Mouse (Mus musculus) intestine, embryonic 15.5 days (tissue): ENCODE measurements around the gene Cbfa2t3. TPM values are rescaled to one million over a fixed set of nuclear protein-coding genes. Genes with fewer than 3 reads are reported as not detected.

Experiments
- ATAC-seq: fragments of 200-750 bp; cut with Nextera tagmentation; 2 replicates; pipeline ENCODE4 v1.8.0; 2017; ENCODE audit warnings: moderate TSS enrichment, moderate library complexity
- H3K27ac ChIP-seq: fragments of 300-500 bp; sonication (generic); 2 replicates; pipeline ENCODE4 v1.5.1; 2015; ENCODE audit warnings: mild to moderate bottlenecking, inconsistent platforms
- H3K27me3 ChIP-seq: fragments of 300-500 bp; sonication (generic); replicated peaks from 2 replicates; pipeline ENCODE4 v1.6.1; 2015; ENCODE audit warnings: inconsistent platforms
- H3K36me3 ChIP-seq: fragments of 300-500 bp; sonication (generic); 2 replicates; pipeline ENCODE4 v1.6.1; 2015; ENCODE audit warnings: inconsistent platforms
- H3K4me1 ChIP-seq: fragments of 300-500 bp; sonication (generic); replicated peaks from 2 replicates; pipeline ENCODE4 v1.6.1; 2015; ENCODE audit warnings: inconsistent platforms
- H3K4me2 ChIP-seq: fragments of 300-500 bp; sonication (generic); replicated peaks from 2 replicates; pipeline ENCODE4 v1.6.1; 2015; ENCODE audit warnings: mild to moderate bottlenecking, inconsistent platforms
- H3K4me3 ChIP-seq: fragments of 300-500 bp; sonication (generic); replicated peaks from 2 replicates; pipeline ENCODE4 v1.5.1; 2015; ENCODE audit warnings: inconsistent platforms
- H3K9ac ChIP-seq: fragments of 300-500 bp; sonication (generic); 2 replicates; pipeline ENCODE4 v1.6.1; 2015; ENCODE audit warnings: inconsistent platforms
- H3K9me3 ChIP-seq: fragments of 300-500 bp; sonication (generic); 2 replicates; pipeline ENCODE4 v1.6.1; 2016; ENCODE audit warnings: inconsistent platforms
- WGBS: fragments of 180-500 bp; shearing (Covaris S2); methylation state at CpG from one replicate; pipeline ENCODE4 v1.1.7; 2015; 5-methylcytosine and 5-hydroxymethylcytosine counted together
- polyA plus RNA-seq: library from polyadenylated mRNA; unstranded; fragments of >200 nt; fragmentation: Nextera tagmentation; extraction: Ambion mirVana; gene quantifications from 2 replicates; pipeline ENCODE4 v1.2.1, GENCODE M21; 2015

Gene Cbfa2t3
- polyA plus RNA-seq, 1 experiment from 2014 or later: 4.6 TPM

DNA sequence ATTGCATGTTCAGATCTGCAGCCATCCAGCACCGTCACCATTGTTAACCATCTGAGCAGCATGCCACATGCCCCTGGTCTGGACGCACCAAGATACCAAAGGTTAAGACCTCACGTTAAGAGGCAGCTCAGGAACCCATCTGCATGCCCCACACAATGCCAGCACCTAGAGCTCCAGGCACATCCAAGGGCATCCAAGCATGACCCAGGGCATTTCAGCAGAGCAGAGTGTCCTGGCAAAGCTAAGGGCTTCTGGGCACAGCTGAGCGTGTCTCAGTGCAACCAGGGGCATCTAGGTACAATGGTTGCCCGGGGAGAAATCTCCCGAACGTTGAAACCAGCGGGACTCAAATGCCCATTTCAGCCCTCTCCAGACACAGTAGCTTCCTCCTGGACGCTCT is 98.2 kb downstream of the Cbfa2t3 start:
- ATAC-seq: no peak
- H3K9me3 ChIP-seq: no peaks in the 10 kb centered on the region
- H3K9ac ChIP-seq: no peak overlapping the region
- no peaks in the 10 kb centered on the region for H3K4me1 ChIP-seq
- no peak overlapping the region for H3K27ac ChIP-seq
- no peak overlapping the region for H3K4me2 ChIP-seq
- no peaks in the 10 kb centered on the region for H3K27me3 ChIP-seq
- 95% methylated on average over 9 of the region's 9 CpGs for WGBS
- H3K4me3 ChIP-seq: no peak overlapping the region
- H3K36me3 ChIP-seq: no peaks in the 10 kb centered on the region; the same call in none of the 2 replicates

DNA sequence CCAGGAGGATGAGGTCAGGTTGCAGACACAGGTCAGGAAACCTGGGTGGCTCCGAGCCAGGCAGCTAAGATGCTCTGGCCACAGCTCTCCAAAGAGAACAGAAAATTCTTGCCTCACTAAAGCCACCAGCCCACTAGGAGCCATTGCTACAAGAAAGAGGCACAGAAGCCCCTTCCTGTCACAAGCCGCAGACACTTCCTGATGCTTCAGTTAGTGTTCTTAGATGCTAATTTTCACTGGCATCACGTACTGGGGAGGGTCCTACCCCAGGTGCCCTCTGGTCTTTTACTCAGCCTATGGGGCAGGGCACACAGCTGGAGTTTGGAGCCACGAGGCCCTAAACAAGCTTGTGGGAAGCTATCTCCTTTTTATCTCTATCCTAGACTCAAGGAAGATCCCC is 102.9 kb downstream of the Cbfa2t3 start:
- Histone ChIP-seq H3K4me2 (no peak overlapping the region), H3K4me3 (no peak overlapping the region), H3K36me3 (no peaks in the 10 kb centered on the region; the same call in none of the 2 replicates), H3K9ac (no peak overlapping the region), H3K9me3 (no peaks in the 10 kb centered on the region), H3K27ac (no peak overlapping the region), H3K4me1 (no peaks in the 10 kb centered on the region), H3K27me3 (no peaks in the 10 kb centered on the region)
- no peak for ATAC-seq
- WGBS: 64% methylated on average over 4 of the region's 4 CpGs

DNA sequence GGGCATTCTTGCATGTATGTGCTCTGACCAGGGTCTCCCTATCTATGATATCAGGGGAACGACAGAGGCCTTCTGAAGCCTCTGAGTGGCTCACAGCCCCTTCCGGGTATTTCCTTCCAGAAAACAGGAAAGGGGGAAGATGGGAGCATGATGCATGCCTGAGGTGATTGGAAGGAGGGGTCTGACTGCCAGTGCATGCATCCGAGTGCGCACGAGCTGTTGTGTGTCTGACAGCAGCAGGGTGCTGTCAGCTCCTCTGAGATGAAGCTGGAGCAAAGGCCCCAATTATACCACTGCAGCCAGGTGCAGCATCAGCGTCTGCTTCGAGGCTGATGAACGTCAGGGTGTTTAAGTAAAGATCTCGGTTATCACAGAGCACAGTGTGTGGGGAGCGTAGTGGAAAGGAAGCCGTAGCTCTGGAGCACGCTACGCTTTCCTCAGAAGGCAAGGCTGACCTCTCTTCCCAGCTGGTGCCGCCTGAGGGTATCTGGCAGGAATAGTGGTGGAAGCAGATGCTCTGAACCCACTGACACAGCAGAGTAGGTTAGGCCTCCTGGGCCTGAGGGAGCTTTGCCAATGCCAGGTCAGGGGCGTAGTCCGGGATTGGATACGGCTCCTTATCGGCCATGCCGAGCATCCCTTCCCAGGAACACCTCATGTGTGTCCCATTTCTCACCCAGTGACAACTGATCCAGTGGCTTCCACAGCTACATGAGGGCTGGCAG is 105.0 kb downstream of the Cbfa2t3 start:
- Histone ChIP-seq H3K36me3 (no peaks in the 10 kb centered on the region; the same call in 1 of the 2 replicates), H3K27me3 (no peaks in the 10 kb centered on the region), H3K9me3 (no peaks in the 10 kb centered on the region), H3K4me1 (no peaks in the 10 kb centered on the region), H3K27ac (no peak overlapping the region), H3K9ac (no peak overlapping the region), H3K4me3 (no peak overlapping the region), H3K4me2 (no peak overlapping the region)
- 74% methylated on average over 19 of the region's 19 CpGs for WGBS
- ATAC-seq: no peak

DNA sequence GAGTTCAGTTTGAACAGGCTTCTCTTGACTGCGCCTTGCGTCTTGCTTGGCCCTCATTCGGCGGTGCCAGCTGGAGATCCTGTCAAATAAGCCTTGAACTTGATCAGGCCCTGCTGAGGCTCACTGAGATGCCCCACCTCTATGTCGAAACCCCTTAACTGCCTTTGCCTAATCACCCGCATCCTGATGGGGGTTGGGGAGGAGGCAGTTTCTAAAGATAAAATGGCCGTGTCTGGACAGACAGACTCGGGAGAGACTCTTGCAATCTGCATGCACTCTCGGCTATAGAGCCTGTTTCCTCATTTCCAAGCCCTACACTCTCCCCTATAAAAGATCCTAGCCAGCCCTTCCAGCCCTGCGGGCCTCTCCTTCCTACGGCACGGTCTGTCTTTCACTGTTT is 105.7 kb downstream of the Cbfa2t3 start:
- Histone ChIP-seq H3K4me2 (no peak overlapping the region), H3K36me3 (no peaks in the 10 kb centered on the region), H3K9ac (no peak overlapping the region), H3K4me1 (no peaks in the 10 kb centered on the region), H3K4me3 (no peak overlapping the region), H3K27me3 (no peaks in the 10 kb centered on the region), H3K27ac (no peak overlapping the region), H3K9me3 (no peaks in the 10 kb centered on the region)
- no peak for ATAC-seq
- 61% methylated on average over 12 of the region's 12 CpGs for WGBS

DNA sequence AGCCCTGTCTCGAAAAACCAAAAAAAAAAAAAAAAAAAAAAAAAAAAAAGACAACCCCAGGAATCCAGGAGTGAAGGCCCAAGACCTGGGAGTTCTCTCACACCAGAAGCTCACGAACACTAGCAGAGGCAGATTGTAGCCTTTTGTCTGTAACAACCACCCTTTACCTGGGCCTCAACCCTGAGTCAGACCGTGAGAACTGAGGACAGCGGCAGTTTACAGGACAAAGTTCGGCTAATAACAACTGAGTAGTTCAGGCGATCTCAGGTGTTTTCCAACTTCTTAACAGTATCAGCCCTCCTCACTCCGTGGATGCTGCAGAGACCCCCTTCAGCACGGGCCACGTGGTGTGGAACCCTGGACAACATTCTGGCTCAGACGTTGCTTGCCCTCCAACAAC is 112.2 kb downstream of the Cbfa2t3 start:
- H3K27me3 ChIP-seq: no peaks in the 10 kb centered on the region
- no peaks in the 10 kb centered on the region for H3K9me3 ChIP-seq
- peaks cover 34% of the 10 kb centered on the region for H3K4me1 ChIP-seq
- no peaks in the 10 kb centered on the region for H3K36me3 ChIP-seq
- peak overlapping the region; percentile 41; the same call in 1 of the 2 replicates for H3K4me2 ChIP-seq
- WGBS: 59% methylated on average over 10 of the region's 10 CpGs
- peak; percentile 59 for ATAC-seq
- no peak overlapping the region for H3K4me3 ChIP-seq
- H3K9ac ChIP-seq: peak overlapping the region; percentile 13; the same call in 1 of the 2 replicates
- peak overlapping the region; percentile 91 for H3K27ac ChIP-seq

DNA sequence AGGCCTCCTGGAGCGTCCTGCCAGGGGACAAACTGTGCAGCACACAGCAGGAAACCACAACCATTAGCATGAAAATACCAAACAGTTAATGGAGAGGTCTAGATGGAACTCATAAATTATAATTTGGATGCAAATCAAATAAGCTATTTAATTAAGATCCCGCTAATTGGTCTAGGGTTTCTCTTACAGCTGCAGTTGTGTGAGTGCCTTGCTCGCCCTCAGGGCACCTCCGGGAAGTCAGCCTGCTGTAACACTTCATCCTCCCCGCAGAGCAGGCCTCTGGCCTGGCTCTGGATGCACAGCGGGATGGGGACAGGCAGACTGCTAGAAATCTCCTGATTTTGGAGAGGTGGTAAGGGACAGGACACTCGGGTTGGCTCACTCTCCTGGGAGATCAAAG is 112.7 kb downstream of the Cbfa2t3 start:
- Histone ChIP-seq H3K4me3 (no peak overlapping the region), H3K27ac (peak overlapping the region; percentile 91), H3K9ac (no peak overlapping the region), H3K9me3 (no peaks in the 10 kb centered on the region), H3K27me3 (no peaks in the 10 kb centered on the region), H3K36me3 (no peaks in the 10 kb centered on the region), H3K4me1 (peaks cover 34% of the 10 kb centered on the region), H3K4me2 (0 out of 2 replicates have a peak overlapping the region, but pooled peaks have one; percentile 41)
- 72% methylated on average over 7 of the region's 7 CpGs for WGBS
- no peak for ATAC-seq

DNA sequence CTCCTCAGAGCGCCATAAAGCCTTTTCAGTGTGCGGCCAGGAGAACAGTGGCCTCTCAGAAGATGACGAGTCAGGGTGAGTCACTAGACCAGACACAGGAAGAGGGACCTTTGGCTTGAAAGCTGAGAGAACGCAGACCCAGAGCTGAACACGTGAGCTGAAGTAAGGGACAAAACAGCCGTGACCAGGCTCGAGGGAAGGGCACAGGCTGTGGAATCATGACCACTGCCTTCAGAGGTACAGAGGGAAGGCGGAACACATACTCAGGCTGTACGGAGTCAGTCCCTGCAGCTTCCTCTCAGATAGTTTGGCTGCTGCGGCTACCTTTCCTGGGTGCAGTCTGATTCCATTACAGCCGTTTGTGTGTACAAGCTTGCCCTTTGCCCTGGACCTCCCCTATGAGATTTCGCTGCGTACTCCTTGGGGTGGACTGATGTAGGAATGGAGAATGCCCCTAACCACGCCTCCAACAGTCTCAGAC is 113.5 kb downstream of the Cbfa2t3 start:
- Histone ChIP-seq H3K4me3 (no peak overlapping the region), H3K4me2 (peak overlapping the region; percentile 41; the same call in 1 of the 2 replicates), H3K36me3 (no peaks in the 10 kb centered on the region), H3K27ac (peak overlapping the region; percentile 91), H3K9ac (no peak overlapping the region), H3K27me3 (no peaks in the 10 kb centered on the region), H3K4me1 (peaks cover 34% of the 10 kb centered on the region), H3K9me3 (no peaks in the 10 kb centered on the region)
- WGBS: 27% methylated on average over 14 of the region's 14 CpGs
- peak; percentile 79 for ATAC-seq

DNA sequence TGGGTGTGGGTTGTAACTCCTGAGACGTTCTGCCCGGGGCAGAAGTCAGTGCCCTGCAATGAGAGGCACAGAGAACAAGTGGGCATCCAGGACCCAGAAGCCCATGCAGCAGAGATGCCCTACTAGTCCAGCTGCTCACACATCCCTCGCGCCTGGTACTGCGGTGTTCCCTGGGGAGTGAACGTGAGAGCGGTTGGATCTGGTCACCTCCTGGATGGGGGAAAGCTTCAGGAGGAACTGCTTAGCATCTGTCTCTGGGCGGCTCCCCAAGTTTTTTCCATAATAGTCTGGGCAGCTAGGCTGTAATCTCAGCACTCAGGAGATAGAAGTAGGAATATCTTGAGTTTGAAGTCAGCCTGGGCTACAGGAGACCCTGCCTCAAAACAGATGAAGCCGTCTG is 113.9 kb downstream of the Cbfa2t3 start:
- WGBS: 80% methylated on average over 9 of the region's 9 CpGs
- Histone ChIP-seq H3K9me3 (no peaks in the 10 kb centered on the region), H3K36me3 (no peaks in the 10 kb centered on the region), H3K27me3 (no peaks in the 10 kb centered on the region), H3K4me1 (peaks cover 34% of the 10 kb centered on the region), H3K27ac (peak overlapping the region; percentile 91), H3K9ac (no peak overlapping the region), H3K4me3 (no peak overlapping the region), H3K4me2 (peak overlapping the region; percentile 41; the same call in 1 of the 2 replicates)
- ATAC-seq: 0 out of 2 replicates have a peak, but pooled peaks have one; percentile 2

DNA sequence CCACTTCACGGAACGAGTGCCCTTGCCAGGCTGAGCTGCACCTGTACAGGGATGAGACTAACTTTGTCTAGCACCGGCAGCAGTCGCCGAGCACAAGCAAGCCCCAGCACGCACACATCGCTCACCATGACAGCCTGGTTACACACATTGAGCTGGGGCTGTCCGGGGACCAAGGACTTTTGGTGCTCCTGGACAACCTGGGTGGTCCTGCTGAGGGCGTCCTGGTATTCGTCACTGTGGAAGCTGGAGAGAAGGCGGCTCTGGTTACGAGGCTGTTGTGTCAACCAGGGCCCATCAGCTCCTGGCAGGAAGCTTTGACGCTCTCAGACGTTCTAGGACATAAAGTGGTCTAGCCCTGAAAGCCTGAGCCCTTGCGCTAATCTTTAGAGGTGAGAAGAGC is 118.0 kb downstream of the Cbfa2t3 start:
- Histone ChIP-seq H3K4me1 (peaks cover 36% of the 10 kb centered on the region), H3K9me3 (no peaks in the 10 kb centered on the region), H3K27ac (no peak overlapping the region), H3K27me3 (no peaks in the 10 kb centered on the region), H3K4me3 (no peak overlapping the region), H3K4me2 (no peak overlapping the region), H3K9ac (no peak overlapping the region), H3K36me3 (no peaks in the 10 kb centered on the region)
- 40% methylated on average over 15 of the region's 15 CpGs for WGBS
- ATAC-seq: no peak

DNA sequence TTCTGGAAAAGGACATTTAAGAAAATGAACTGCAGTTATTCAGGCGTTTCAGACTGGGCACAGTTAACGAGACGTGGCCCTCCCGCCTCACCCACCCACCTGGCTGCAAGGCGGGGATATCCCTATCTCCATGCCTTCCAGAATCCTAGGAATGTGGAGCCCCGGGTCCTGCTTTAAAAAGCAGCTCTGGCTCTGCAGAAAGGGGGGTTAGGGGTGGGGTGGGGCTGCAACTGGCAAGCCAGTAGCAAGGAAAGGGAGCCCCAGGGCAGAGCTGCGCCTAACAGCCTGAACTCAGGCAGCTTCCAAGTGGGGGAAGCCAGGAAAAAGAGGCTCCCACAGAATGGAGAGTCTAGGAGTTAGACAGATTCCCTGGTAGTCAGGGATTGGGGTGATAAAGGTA is 119.7 kb downstream of the Cbfa2t3 start:
- no peaks in the 10 kb centered on the region for H3K27me3 ChIP-seq
- H3K4me3 ChIP-seq: no peak overlapping the region
- peaks cover 34% of the 10 kb centered on the region for H3K4me1 ChIP-seq
- WGBS: 31% methylated on average over 7 of the region's 7 CpGs
- no peak overlapping the region for H3K9ac ChIP-seq
- H3K27ac ChIP-seq: no peak overlapping the region
- no peaks in the 10 kb centered on the region for H3K9me3 ChIP-seq
- no peak for ATAC-seq
- H3K4me2 ChIP-seq: no peak overlapping the region
- no peaks in the 10 kb centered on the region for H3K36me3 ChIP-seq

DNA sequence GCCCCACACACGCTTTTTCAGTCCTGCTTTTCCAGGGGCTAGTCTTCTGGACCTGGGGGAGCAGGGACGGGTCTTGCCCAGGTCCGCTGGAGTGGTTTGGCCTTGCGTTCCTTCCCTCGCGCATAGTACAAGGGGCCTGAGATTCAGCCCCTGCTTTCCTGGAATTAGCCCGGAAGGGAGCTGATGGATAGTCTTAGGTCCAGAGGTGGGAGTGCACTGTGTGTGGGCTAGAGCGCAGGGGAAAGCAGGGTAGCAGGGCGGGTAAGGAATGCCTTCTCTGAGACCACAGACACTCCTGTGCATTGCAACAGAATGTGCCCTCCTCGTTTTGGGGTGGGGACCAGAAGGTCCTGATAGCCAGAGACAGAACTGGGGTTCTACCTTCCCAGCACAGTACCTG is 121.8 kb downstream of the Cbfa2t3 start:
- Histone ChIP-seq H3K36me3 (peaks cover 6% of the 10 kb centered on the region), H3K9me3 (no peaks in the 10 kb centered on the region), H3K9ac (peak overlapping the region; percentile 5; the same call in 1 of the 2 replicates), H3K27me3 (no peaks in the 10 kb centered on the region), H3K27ac (peak overlapping the region; percentile 85), H3K4me2 (peak overlapping the region; percentile 81), H3K4me3 (peak overlapping the region; percentile 77), H3K4me1 (peaks cover 37% of the 10 kb centered on the region)
- 28% methylated on average over 10 of the region's 10 CpGs for WGBS
- peak; percentile 8 for ATAC-seq

DNA sequence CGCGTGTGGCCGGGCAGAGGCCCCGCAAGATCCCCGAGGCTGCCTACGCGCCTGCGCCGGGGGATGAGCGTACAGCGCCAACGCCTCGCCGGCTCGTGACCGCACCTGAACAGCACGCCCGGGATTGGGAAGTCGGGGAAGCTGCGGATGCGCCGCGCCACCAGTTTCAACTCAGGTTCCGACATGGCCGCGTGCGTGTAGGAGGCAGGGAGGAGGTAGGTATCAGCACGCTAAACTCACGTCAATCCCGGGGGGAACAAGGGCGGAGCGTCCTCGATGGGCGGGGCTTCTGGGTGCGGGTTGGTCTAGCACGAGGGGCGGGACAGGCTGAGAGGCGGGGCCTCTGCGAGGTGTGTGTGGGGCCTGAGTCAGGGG is 122.3 kb downstream of the Cbfa2t3 start, which contains the start of gene Aprt:
TSS of gene Aprt (minus strand) at position 262 of the 375 bp plus-strand sequence.
- WGBS: 0% methylated on average over 39 of the region's 39 CpGs
- peaks cover 11% of the 10 kb centered on the region for H3K36me3 ChIP-seq
- peak within 1 kb of the TSS; percentile 81 for H3K4me2 ChIP-seq
- ATAC-seq: peak; percentile 90
- H3K27me3 ChIP-seq: no peaks in the 10 kb centered on the region
- peak within 1 kb of the TSS; percentile 83 for H3K9ac ChIP-seq
- peak within 1 kb of the TSS; percentile 85 for H3K27ac ChIP-seq
- H3K4me1 ChIP-seq: peaks cover 37% of the 10 kb centered on the region
- no peaks in the 10 kb centered on the region for H3K9me3 ChIP-seq
- peak within 1 kb of the TSS; percentile 77 for H3K4me3 ChIP-seq
